Mouse (Mus musculus): ENCODE measurements at regions not wholly inside any gene's neighbourhood (a gene's known extent, or its start where the extent isn't known, plus 50 kb on each side); places are given as distances from the start of the nearest gene placed in this dataset.

DNA sequence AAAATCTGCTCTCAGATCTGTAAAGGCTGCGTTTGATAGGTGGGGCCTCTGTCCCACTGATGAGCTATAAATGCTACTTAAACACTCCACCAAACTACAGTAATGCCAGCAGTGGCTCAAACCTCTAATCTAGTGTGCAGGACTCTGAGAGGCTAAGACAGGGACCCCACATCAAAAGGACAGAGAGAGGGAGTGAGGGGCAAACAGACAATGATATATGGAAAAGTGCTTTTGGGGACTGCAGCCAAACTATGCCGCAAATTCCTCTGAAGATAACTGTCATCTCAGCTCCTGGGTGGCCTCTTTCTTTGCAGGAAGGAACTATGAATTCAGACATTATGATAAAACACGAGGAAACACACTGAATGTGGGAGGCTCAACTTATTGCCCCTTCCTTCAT, 138.9 kb upstream of the Ddit4l start:
- ATAC-seq (ENCODE audit: low FRiP score, low read depth): no peak; the same call in 1 of the 2 replicates

DNA sequence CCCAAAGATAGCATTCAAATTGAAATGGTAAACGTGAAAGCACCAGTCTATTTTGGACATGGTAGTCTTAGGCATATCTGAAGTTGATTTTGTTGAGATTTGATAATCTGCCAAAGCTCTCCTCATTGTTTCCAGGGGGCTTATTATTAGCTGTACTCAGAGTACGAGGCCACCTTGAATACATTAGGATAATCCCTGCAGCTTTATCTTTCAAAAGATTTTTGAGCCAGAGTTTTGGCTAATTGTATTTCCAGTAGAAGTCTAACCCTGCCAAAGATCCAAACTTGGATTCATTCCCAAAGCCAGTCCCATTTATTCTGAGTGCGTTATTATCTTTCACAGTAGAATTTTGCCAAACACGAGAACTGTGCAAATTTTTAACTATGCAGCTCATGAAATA, 138.4 kb upstream of the Ddit4l start:
- no peak overlapping the region for H3K27ac ChIP-seq (replicated peaks)
- H3K4me3 ChIP-seq: no peak overlapping the region
- no peak overlapping the region for H3K4me2 ChIP-seq (replicated peaks)
- H3K9me3 ChIP-seq: no peaks in the 10 kb centered on the region
- no peaks in the 10 kb centered on the region for H3K36me3 ChIP-seq
- 0 out of 2 replicates have a peak, but pooled peaks cover 5% of the 10 kb centered on the region for H3K4me1 ChIP-seq
- 52% methylated on average over 4 of the region's 4 CpGs for WGBS
- ATAC-seq (ENCODE audit: low FRiP score, low read depth): no peak
- H3K27me3 ChIP-seq: no peaks in the 10 kb centered on the region
- H3K9ac ChIP-seq (replicated peaks): no peak overlapping the region

More for the DNA sequence above, 138.9 kb upstream of the Ddit4l start:
- Histone ChIP-seq H3K36me3 (no peaks in the 10 kb centered on the region), H3K4me1 (0 out of 2 replicates have a peak, but pooled peaks cover 5% of the 10 kb centered on the region), H3K9ac (replicated peaks) (no peak overlapping the region), H3K27ac (replicated peaks) (no peak overlapping the region), H3K9me3 (no peaks in the 10 kb centered on the region), H3K4me3 (no peak overlapping the region), H3K4me2 (replicated peaks) (no peak overlapping the region), H3K27me3 (no peaks in the 10 kb centered on the region)
- 61% methylated on average over 3 of the region's 3 CpGs for WGBS

DNA sequence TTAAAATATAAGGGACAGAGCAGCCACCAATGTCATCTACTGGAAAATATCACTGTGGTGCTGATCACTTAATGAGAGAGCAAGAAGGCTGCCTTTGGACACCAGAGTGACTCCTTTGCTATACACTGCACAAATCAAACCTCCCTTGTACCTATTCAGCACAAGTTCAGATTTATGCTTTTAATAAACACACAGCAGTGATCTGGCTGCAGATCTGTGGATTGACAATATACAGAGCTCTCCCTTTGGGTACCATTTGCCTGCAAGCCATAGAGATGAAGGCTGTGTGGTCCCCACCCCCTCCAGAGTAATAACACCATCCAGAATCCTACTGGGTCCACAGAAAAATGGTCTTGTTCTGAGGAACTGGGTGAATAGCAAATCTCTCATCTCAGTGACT, 131.8 kb upstream of the Ddit4l start:
- H3K27me3 ChIP-seq: no peaks in the 10 kb centered on the region
- no peak overlapping the region for H3K4me3 ChIP-seq
- no peaks in the 10 kb centered on the region for H3K4me1 ChIP-seq
- no peak overlapping the region for H3K27ac ChIP-seq (replicated peaks)
- H3K9ac ChIP-seq (replicated peaks): no peak overlapping the region
- H3K36me3 ChIP-seq: no peaks in the 10 kb centered on the region
- no peak for ATAC-seq (ENCODE audit: low FRiP score, low read depth)
- H3K9me3 ChIP-seq: no peaks in the 10 kb centered on the region
- H3K4me2 ChIP-seq (replicated peaks): no peak overlapping the region

DNA sequence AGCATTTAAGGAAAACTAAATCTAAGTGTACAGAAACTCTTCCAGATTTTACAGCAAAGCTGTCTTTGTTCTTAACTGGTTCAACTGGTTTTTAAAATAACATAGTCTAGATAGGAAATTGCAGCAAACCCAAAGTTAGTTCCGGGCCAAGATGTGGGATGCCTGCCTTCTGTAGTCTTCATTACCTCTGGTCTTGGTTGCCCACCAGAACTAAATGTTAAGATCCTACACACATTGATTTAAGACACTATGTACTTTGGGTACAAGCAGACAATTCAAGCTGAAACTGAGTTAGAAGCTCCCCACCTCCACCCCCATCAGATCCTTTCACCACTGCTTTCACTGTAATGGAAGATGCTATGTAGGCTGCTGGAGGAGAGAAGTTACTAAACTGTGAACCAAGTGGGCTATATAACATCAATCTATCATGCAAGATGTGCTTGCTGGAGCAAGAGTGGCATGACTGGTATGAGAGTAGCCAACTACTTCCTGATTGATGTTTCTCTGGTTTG, 129.8 kb upstream of the Ddit4l start:
- H3K27ac ChIP-seq (replicated peaks): no peak overlapping the region
- 100% methylated on average over 1 of the region's 1 CpGs for WGBS

DNA sequence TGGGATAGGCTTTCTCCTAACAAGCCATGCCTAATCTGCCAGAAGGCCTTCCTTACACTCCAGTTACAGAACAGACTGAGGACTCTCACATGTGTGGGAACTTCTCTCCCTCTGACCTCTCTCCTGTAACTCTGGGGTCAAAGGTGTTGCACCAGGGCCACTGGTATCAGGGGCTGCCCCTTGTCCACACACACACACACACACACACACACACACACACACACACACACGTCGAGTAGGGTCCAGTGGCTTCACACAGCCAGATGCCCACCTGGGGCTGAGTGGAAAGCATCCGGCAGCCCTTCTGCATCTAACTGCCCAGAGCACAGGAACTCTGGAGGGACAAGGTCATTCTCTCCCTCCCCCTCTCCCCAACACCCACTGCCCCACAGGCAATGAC, 123.1 kb upstream of the Ddit4l start:
- 56% methylated on average over 3 of the region's 3 CpGs for WGBS
- Histone ChIP-seq H3K4me2 (replicated peaks) (no peak overlapping the region), H3K9me3 (no peaks in the 10 kb centered on the region), H3K4me1 (no peaks in the 10 kb centered on the region), H3K27ac (replicated peaks) (no peak overlapping the region), H3K36me3 (no peaks in the 10 kb centered on the region), H3K27me3 (no peaks in the 10 kb centered on the region), H3K4me3 (no peak overlapping the region), H3K9ac (replicated peaks) (no peak overlapping the region)
- no peak for ATAC-seq (ENCODE audit: low FRiP score, low read depth)

More for the DNA sequence above, 129.8 kb upstream of the Ddit4l start:
- no peak for ATAC-seq (ENCODE audit: low FRiP score, low read depth)
- Histone ChIP-seq H3K4me1 (no peaks in the 10 kb centered on the region), H3K4me3 (no peak overlapping the region), H3K27me3 (no peaks in the 10 kb centered on the region), H3K4me2 (replicated peaks) (no peak overlapping the region), H3K36me3 (no peaks in the 10 kb centered on the region), H3K9ac (replicated peaks) (no peak overlapping the region), H3K9me3 (no peaks in the 10 kb centered on the region)

DNA sequence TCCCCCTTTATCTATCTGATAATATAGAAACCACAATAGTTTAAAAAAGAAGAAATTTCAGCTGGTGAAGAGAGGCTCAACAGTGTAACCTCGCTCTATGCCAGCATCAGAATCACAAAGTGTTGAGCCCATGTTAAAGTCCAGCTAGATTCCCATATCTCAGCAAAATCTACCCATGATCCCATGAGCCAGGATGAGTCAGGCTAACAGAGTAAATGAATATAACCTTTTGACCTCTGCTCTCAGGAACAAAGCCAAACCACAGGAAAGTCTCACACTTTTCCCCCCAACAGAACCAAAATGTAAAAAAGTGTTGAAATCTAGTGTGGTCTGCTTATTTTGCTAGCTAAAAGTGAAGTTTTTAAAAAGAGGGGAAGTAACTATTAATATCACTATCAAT, 110.1 kb upstream of the Ddit4l start:
- no peaks in the 10 kb centered on the region for H3K36me3 ChIP-seq
- no peak overlapping the region for H3K9ac ChIP-seq (replicated peaks)
- no peaks in the 10 kb centered on the region for H3K9me3 ChIP-seq
- H3K4me3 ChIP-seq: no peak overlapping the region
- no peak overlapping the region for H3K27ac ChIP-seq (replicated peaks)
- H3K4me2 ChIP-seq (replicated peaks): no peak overlapping the region
- no peaks in the 10 kb centered on the region for H3K27me3 ChIP-seq
- ATAC-seq (ENCODE audit: low FRiP score, low read depth): no peak
- H3K4me1 ChIP-seq: no peaks in the 10 kb centered on the region
- 97% methylated on average over 1 of the region's 1 CpGs for WGBS

DNA sequence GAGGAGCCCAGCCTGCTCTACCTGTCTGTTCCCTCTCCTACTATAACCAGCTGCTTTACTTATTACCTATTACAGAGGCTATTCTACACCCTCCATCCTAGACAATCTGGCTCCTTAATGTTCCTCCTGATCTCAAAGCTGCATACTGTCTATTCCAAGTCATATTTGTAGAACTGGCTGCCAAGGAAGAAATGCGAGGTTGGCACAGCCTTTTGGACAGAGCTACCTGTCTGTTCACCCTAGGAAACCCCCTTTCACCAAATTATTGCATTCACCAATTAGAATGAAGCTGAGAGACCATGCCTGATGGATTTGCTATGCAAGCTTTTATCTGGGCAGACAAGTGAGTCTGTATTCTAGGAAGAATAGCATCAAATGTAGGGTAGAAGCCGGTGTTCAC, 109.0 kb upstream of the Ddit4l start:
- no peaks in the 10 kb centered on the region for H3K27me3 ChIP-seq
- H3K27ac ChIP-seq (replicated peaks): no peak overlapping the region
- WGBS: 82% methylated on average over 2 of the region's 2 CpGs
- H3K4me1 ChIP-seq: no peaks in the 10 kb centered on the region
- no peaks in the 10 kb centered on the region for H3K36me3 ChIP-seq
- H3K4me2 ChIP-seq (replicated peaks): no peak overlapping the region
- H3K4me3 ChIP-seq: no peak overlapping the region
- ATAC-seq (ENCODE audit: low FRiP score, low read depth): no peak
- no peak overlapping the region for H3K9ac ChIP-seq (replicated peaks)
- H3K9me3 ChIP-seq: no peaks in the 10 kb centered on the region

DNA sequence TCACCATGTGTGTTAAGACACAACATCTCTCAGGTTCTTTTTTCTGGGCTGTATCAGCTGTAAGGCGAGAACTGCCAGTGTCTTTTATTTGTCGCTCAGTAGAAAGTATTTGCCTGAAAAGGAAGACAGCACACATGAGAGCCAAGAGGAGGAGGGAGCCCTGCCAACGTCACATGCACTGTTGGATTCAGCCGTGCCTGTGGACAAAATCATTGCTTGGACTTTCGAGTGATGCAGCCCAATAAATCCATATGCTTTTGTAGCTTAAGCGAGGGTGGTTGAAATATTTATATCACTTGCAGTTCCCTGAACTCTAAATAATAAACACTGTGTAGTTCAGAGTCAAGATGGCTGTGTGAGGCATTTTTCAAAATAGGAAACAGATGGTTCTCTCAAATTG, 108.4 kb upstream of the Ddit4l start:
- 80% methylated on average over 6 of the region's 6 CpGs for WGBS
- no peak for ATAC-seq (ENCODE audit: low FRiP score, low read depth)

DNA sequence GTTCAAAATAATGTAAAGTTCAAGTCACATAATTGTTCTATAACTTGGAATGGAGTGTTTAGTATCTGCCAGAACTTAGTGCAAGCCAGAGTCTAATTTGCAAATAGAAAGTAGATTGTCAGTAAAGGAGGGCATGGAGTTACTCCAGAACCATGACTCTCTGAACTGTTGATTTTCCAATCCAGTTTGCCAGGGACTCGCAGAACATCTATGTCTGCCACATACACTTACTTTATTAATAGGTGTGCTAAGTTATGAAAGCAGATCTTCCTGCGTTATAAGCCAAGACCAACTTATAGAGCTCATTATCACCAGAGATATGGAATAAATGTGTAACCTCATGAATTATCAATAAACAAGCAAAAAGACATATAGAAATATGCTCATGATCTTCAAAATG, 107.2 kb upstream of the Ddit4l start:
- no peak for ATAC-seq (ENCODE audit: low FRiP score, low read depth)
- no peak overlapping the region for H3K4me2 ChIP-seq (replicated peaks)
- no peaks in the 10 kb centered on the region for H3K4me1 ChIP-seq
- H3K9me3 ChIP-seq: no peaks in the 10 kb centered on the region
- H3K36me3 ChIP-seq: no peaks in the 10 kb centered on the region
- H3K27ac ChIP-seq (replicated peaks): no peak overlapping the region
- no peaks in the 10 kb centered on the region for H3K27me3 ChIP-seq
- WGBS: 100% methylated on average over 2 of the region's 2 CpGs
- no peak overlapping the region for H3K4me3 ChIP-seq
- no peak overlapping the region for H3K9ac ChIP-seq (replicated peaks)

More for the DNA sequence above, 108.4 kb upstream of the Ddit4l start:
- Histone ChIP-seq H3K9ac (replicated peaks) (no peak overlapping the region), H3K27ac (replicated peaks) (no peak overlapping the region), H3K9me3 (no peaks in the 10 kb centered on the region), H3K4me3 (no peak overlapping the region), H3K27me3 (no peaks in the 10 kb centered on the region), H3K36me3 (no peaks in the 10 kb centered on the region), H3K4me1 (no peaks in the 10 kb centered on the region), H3K4me2 (replicated peaks) (no peak overlapping the region)

DNA sequence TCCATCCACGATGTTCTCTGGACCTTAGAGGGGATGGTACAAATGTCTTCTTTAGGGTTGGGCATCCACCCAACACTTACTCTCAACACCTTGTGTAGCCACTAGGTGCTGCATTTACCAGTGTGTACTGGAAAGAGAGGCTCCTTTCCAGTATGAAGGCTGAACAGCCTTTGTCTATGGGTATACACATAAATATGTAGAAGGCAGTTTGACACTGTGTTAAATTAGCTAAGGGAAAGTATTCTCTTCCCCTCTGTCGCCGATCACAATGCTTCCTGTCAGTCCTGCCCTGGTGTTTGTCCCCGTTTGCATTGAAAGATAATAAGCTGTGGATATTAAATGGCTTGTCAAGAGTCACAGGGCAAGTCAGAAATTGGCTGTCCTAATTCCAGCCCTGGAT, 104.0 kb upstream of the Ddit4l start:
- Histone ChIP-seq H3K4me1 (no peaks in the 10 kb centered on the region), H3K36me3 (no peaks in the 10 kb centered on the region), H3K27ac (replicated peaks) (no peak overlapping the region), H3K4me3 (no peak overlapping the region), H3K9ac (replicated peaks) (no peak overlapping the region), H3K4me2 (replicated peaks) (no peak overlapping the region), H3K27me3 (no peaks in the 10 kb centered on the region), H3K9me3 (no peaks in the 10 kb centered on the region)
- no peak for ATAC-seq (ENCODE audit: low FRiP score, low read depth)
- 51% methylated on average over 4 of the region's 4 CpGs for WGBS

DNA sequence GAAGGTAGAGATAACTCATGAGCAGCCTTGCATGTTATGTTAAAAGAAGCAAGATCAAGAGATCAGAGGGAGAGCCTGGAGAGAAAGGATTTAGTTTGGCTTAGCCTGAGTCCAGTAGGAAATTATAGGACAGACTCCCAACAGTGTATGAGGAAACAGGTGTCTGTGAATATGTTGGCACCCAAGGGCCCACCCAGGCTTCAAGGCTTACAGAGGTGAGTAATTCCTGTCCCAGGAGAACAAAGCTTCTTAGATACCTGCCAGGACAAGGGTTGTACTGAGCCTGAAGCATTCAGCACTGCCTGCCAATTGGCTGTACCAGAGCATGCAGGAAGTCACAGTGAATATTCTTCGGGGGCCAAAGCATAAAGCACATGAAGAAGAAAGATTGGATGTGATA, 101.2 kb upstream of the Ddit4l start:
- ATAC-seq (ENCODE audit: low FRiP score, low read depth): no peak
- Histone ChIP-seq H3K27me3 (no peaks in the 10 kb centered on the region), H3K9ac (replicated peaks) (no peak overlapping the region), H3K27ac (replicated peaks) (no peak overlapping the region), H3K4me2 (replicated peaks) (no peak overlapping the region), H3K9me3 (no peaks in the 10 kb centered on the region), H3K4me3 (no peak overlapping the region), H3K36me3 (no peaks in the 10 kb centered on the region), H3K4me1 (no peaks in the 10 kb centered on the region)
- 90% methylated on average over 1 of the region's 1 CpGs for WGBS

DNA sequence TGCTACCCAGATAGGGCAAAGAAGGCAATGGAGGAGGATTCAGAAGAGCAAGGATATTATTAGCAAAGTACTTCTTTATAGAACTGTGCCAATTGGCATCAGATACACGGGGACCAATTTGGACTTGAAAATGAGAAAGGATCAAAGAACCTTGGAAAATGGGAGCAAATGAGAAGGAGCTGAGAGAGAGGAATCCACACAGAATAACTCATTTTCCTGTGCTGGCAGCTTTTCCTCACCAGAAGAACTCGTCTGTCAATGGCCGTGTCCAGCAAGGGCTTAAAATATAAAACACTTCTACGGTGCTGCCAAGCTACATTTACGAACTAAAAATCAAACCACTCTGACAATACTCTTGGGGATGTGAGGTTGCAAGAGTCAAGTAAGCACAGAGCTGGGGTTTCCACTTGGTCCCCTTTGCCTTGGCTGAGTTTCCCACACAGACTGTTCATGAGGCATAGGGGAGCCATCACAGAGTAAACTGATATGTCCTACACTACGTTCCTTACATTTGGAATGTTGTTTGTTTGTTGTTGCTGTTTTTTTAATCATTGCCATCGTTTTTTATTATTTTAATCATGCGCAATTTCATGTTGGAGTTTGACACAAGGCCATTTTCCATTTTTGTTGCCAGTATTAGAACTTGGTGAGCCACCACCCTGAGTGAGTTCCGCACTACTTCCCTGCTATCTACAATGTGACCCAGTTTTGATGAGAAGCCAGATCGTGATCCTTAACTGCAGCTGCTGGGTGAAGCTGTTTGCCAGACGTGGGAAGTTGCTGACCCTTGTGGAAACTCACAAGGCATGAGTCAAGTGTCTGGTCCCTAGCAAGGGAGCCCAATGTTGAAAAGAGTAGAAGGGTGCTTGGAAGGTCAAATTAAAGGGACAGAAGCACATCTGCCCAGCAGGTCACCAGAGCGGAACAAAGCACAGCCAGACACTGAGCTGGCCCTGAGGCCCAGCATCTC, 95.5 kb upstream of the Ddit4l start:
- no peak overlapping the region for H3K4me2 ChIP-seq (replicated peaks)
- ATAC-seq (ENCODE audit: low FRiP score, low read depth): no peak
- H3K36me3 ChIP-seq: no peaks in the 10 kb centered on the region
- no peak overlapping the region for H3K4me3 ChIP-seq
- no peak overlapping the region for H3K9ac ChIP-seq (replicated peaks)
- H3K27me3 ChIP-seq: no peaks in the 10 kb centered on the region
- H3K9me3 ChIP-seq: no peaks in the 10 kb centered on the region
- no peak overlapping the region for H3K27ac ChIP-seq (replicated peaks)
- WGBS: 83% methylated on average over 12 of the region's 12 CpGs
- H3K4me1 ChIP-seq: peaks cover 8% of the 10 kb centered on the region

All from midbrain, embryonic 12.5 days (tissue).